Mouse (Mus musculus) embryonic facial prominence, embryonic 15.5 days (tissue): ENCODE data around the gene Rsph3a. TPM values are rescaled to one million over a fixed set of nuclear protein-coding genes. Genes with fewer than 3 reads are reported as not detected.
A peak's percentile ranks its signal among the peaks of the same experiment; 100 is the strongest.
"Not testable (repeated sequence)": the region's sequence is repeated elsewhere in the genome, so short reads cannot be mapped to it uniquely, and the experiment has no call there.

Experiments used
- ATAC-seq: fragments of 200-750 bp; cut with Nextera tagmentation; 2 replicates; pipeline ENCODE4 v1.8.0; 2017; ENCODE audit warnings: low read depth, moderate TSS enrichment; ENCODE audit not compliant: insufficient number of reproducible peaks, low FRiP score, low TSS enrichment
- H3K27ac ChIP-seq: fragments of 300-500 bp; sonication (generic); replicated peaks from 2 replicates; pipeline ENCODE4 v1.5.1; 2015; ENCODE audit warnings: mild to moderate bottlenecking, inconsistent platforms
- H3K27me3 ChIP-seq: fragments of 300-500 bp; sonication (generic); 2 replicates; pipeline ENCODE4 v1.6.1; 2015; ENCODE audit warnings: inconsistent platforms
- H3K36me3 ChIP-seq: fragments of 300-500 bp; sonication (generic); 2 replicates; pipeline ENCODE4 v1.6.1; 2015; ENCODE audit warnings: mild to moderate bottlenecking, inconsistent platforms
- H3K4me1 ChIP-seq: fragments of 300-500 bp; sonication (generic); 2 replicates; pipeline ENCODE4 v1.6.1; 2015; ENCODE audit warnings: inconsistent platforms
- H3K4me2 ChIP-seq: fragments of 300-500 bp; sonication (generic); replicated peaks from 2 replicates; pipeline ENCODE4 v1.6.1; 2015; ENCODE audit warnings: mild to moderate bottlenecking, inconsistent platforms
- H3K4me3 ChIP-seq: fragments of 300-500 bp; sonication (generic); replicated peaks from 2 replicates; pipeline ENCODE4 v1.5.1; 2015; ENCODE audit warnings: mild to moderate bottlenecking, inconsistent platforms
- H3K9ac ChIP-seq: fragments of 300-500 bp; sonication (generic); 2 replicates; pipeline ENCODE4 v1.6.1; 2015; ENCODE audit warnings: inconsistent platforms
- H3K9me3 ChIP-seq: fragments of 300-500 bp; sonication (generic); replicated peaks from 2 replicates; pipeline ENCODE4 v1.6.1; 2016; ENCODE audit warnings: inconsistent platforms
- WGBS: fragments of 180-500 bp; shearing (Covaris S2); methylation state at CpG from one replicate; pipeline ENCODE4 v1.1.7; 2015; 5-methylcytosine and 5-hydroxymethylcytosine counted together
- polyA plus RNA-seq: library from polyadenylated mRNA; unstranded; fragments of >200 nt; fragmentation: Nextera tagmentation; extraction: Ambion mirVana; gene quantifications from 2 replicates; pipeline ENCODE4 v1.2.1, GENCODE M21; 2015

Rsph3a gene
- 59.3 and 62.1 TPM in 2 replicates for polyA plus RNA-seq

- Histone ChIP-seq H3K4me3 (peak within 1 kb of the TSS; percentile 58), H3K27ac (peak within 1 kb of the TSS; percentile 92), H3K9ac (peak within 1 kb of the TSS; percentile 33), H3K4me2 (peak within 1 kb of the TSS; percentile 49)
- peak; percentile 96 for ATAC-seq
- H3K4me1 ChIP-seq, H3K36me3 ChIP-seq, H3K27me3 ChIP-seq, H3K9me3 ChIP-seq: not testable (repeated sequence)
- WGBS, result 2% methylated on average over 58 of the region's 58 CpGs
Observed at GRCm38 (mm10) chr17:7945117-7946052, at the start of gene Rsph3a. TSS of gene Rsph3a (plus strand) at chr17:7945614.

GRCm38 (mm10) chr17:7896047-7896635, 49.3 kb upstream of the Rsph3a start:
- H3K9ac ChIP-seq, result no peak overlapping the region
- no peak for ATAC-seq
- H3K27ac ChIP-seq, result no peak overlapping the region
- H3K4me2 ChIP-seq, result no peak overlapping the region
- no peaks in the 10 kb centered on the region for H3K36me3 ChIP-seq
- H3K4me3 ChIP-seq, result no peak overlapping the region
- no peaks in the 10 kb centered on the region for H3K4me1 ChIP-seq
- 75% methylated on average over 10 of the region's 10 CpGs for WGBS
- no peaks in the 10 kb centered on the region for H3K27me3 ChIP-seq
- no peaks in the 10 kb centered on the region for H3K9me3 ChIP-seq

GRCm38 (mm10) chr17:7897120-7897519, 48.3 kb upstream of the Rsph3a start:
- H3K9ac ChIP-seq, result no peak overlapping the region
- H3K27ac ChIP-seq, result no peak overlapping the region
- H3K27me3 ChIP-seq, result no peaks in the 10 kb centered on the region
- H3K9me3 ChIP-seq, result no peaks in the 10 kb centered on the region
- no peaks in the 10 kb centered on the region for H3K4me1 ChIP-seq
- H3K36me3 ChIP-seq, result no peaks in the 10 kb centered on the region
- H3K4me2 ChIP-seq, result no peak overlapping the region
- no peak for ATAC-seq
- H3K4me3 ChIP-seq, result no peak overlapping the region
- 76% methylated on average over 11 of the region's 11 CpGs for WGBS

- no peak overlapping the region for H3K4me3 ChIP-seq
- H3K9me3 ChIP-seq, result no peaks in the 10 kb centered on the region
- H3K4me1 ChIP-seq, result no peaks in the 10 kb centered on the region
- 74% methylated on average over 4 of the region's 4 CpGs for WGBS
- H3K4me2 ChIP-seq, result no peak overlapping the region
- ATAC-seq, result no peak
- H3K9ac ChIP-seq, result no peak overlapping the region
- H3K27ac ChIP-seq, result no peak overlapping the region
- H3K27me3 ChIP-seq, result no peaks in the 10 kb centered on the region
- no peaks in the 10 kb centered on the region for H3K36me3 ChIP-seq
Observed at GRCm38 (mm10) chr17:7897756-7898155, 47.7 kb upstream of the Rsph3a start.

- Histone ChIP-seq H3K9ac (no peak overlapping the region), H3K27ac (no peak overlapping the region), H3K9me3 (no peaks in the 10 kb centered on the region), H3K4me3 (no peak overlapping the region), H3K27me3 (no peaks in the 10 kb centered on the region), H3K4me2 (no peak overlapping the region), H3K36me3 (no peaks in the 10 kb centered on the region), H3K4me1 (no peaks in the 10 kb centered on the region)
- 76% methylated on average over 6 of the region's 6 CpGs for WGBS
- ATAC-seq, result no peak
Observed at GRCm38 (mm10) chr17:7899233-7899632, 46.2 kb upstream of the Rsph3a start.

GRCm38 (mm10) chr17:7899961-7900360, 45.5 kb upstream of the Rsph3a start:
- WGBS, result 81% methylated on average over 4 of the region's 4 CpGs

GRCm38 (mm10) chr17:7901536-7901935, 43.9 kb upstream of the Rsph3a start:
- Histone ChIP-seq H3K4me3 (no peak overlapping the region), H3K36me3 (no peaks in the 10 kb centered on the region), H3K4me2 (no peak overlapping the region), H3K9me3 (no peaks in the 10 kb centered on the region), H3K27ac (no peak overlapping the region), H3K4me1 (no peaks in the 10 kb centered on the region), H3K27me3 (no peaks in the 10 kb centered on the region), H3K9ac (no peak overlapping the region)
- 76% methylated on average over 2 of the region's 2 CpGs for WGBS
- no peak for ATAC-seq

More at GRCm38 (mm10) chr17:7899961-7900360, 45.5 kb upstream of the Rsph3a start:
- no peaks in the 10 kb centered on the region for H3K4me1 ChIP-seq
- ATAC-seq, result no peak
- H3K4me3 ChIP-seq, result no peak overlapping the region
- no peaks in the 10 kb centered on the region for H3K9me3 ChIP-seq
- no peak overlapping the region for H3K9ac ChIP-seq
- H3K27me3 ChIP-seq, result no peaks in the 10 kb centered on the region
- H3K4me2 ChIP-seq, result no peak overlapping the region
- H3K27ac ChIP-seq, result no peak overlapping the region
- no peaks in the 10 kb centered on the region for H3K36me3 ChIP-seq

GRCm38 (mm10) chr17:7902362-7902761, 43.1 kb upstream of the Rsph3a start:
- H3K4me1 ChIP-seq, result no peaks in the 10 kb centered on the region
- no peak; the same call in 1 of the 2 replicates for ATAC-seq
- no peak overlapping the region for H3K4me3 ChIP-seq
- WGBS, result 61% methylated on average over 3 of the region's 3 CpGs
- H3K9me3 ChIP-seq, result no peaks in the 10 kb centered on the region
- no peaks in the 10 kb centered on the region for H3K27me3 ChIP-seq
- H3K36me3 ChIP-seq, result no peaks in the 10 kb centered on the region
- no peak overlapping the region for H3K4me2 ChIP-seq
- no peak overlapping the region for H3K27ac ChIP-seq
- no peak overlapping the region for H3K9ac ChIP-seq

GRCm38 (mm10) chr17:7904992-7905391, 40.4 kb upstream of the Rsph3a start:
- no peak overlapping the region for H3K4me2 ChIP-seq
- H3K9ac ChIP-seq, result no peak overlapping the region

GRCm38 (mm10) chr17:7905936-7906685, 39.3 kb upstream of the Rsph3a start:
- Histone ChIP-seq H3K4me1 (no peaks in the 10 kb centered on the region), H3K4me2 (no peak overlapping the region), H3K4me3 (no peak overlapping the region), H3K27ac (no peak overlapping the region), H3K9ac (no peak overlapping the region), H3K9me3 (no peaks in the 10 kb centered on the region), H3K36me3 (no peaks in the 10 kb centered on the region), H3K27me3 (no peaks in the 10 kb centered on the region)
- no peak for ATAC-seq
- WGBS, result 38% methylated on average over 4 of the region's 4 CpGs

More at GRCm38 (mm10) chr17:7904992-7905391, 40.4 kb upstream of the Rsph3a start:
- Histone ChIP-seq H3K4me1 (no peaks in the 10 kb centered on the region), H3K27me3 (no peaks in the 10 kb centered on the region), H3K9me3 (no peaks in the 10 kb centered on the region), H3K4me3 (no peak overlapping the region), H3K27ac (no peak overlapping the region), H3K36me3 (no peaks in the 10 kb centered on the region)
- ATAC-seq, result no peak
- 48% methylated on average over 2 of the region's 2 CpGs for whole genome bisulfite sequencing

GRCm38 (mm10) chr17:7914596-7915227, 30.7 kb upstream of the Rsph3a start:
- Histone ChIP-seq H3K4me3 (no peak overlapping the region), H3K36me3 (no peaks in the 10 kb centered on the region), H3K9me3 (no peaks in the 10 kb centered on the region), H3K4me2 (no peak overlapping the region), H3K4me1 (no peaks in the 10 kb centered on the region), H3K27me3 (no peaks in the 10 kb centered on the region), H3K27ac (no peak overlapping the region), H3K9ac (no peak overlapping the region)
- no peak for ATAC-seq
- WGBS, result 67% methylated on average over 2 of the region's 2 CpGs
